Mouse (Mus musculus): Measurements from ENCODE around the gene Gm28845.
A peak's percentile ranks its signal among the peaks of the same experiment; 100 is the strongest.

The Gm28845 gene

DNA sequence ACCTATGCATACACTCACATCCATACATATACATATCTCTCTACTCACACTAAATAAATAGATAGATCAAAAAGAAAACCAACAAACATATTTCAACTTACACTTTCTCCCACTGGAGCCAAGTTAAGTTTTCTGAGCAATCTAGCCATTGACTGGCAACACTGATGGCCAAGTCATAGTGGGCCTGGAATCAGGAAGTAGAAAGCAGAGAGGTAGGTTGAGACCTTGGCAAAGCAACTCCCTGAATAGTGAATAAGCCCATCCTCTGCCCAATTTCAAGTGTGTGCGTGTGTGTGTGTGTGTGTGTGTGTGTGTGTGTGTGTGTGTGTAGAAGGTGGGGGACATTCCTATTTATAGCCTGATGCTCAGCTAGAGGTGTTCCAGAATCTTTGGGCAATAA is at the start of gene Gm28845:
Gene Gm28845 (minus strand): TSS at position 121 of the 400 bp plus-strand sequence.
- no peak for DNase-seq (ENCODE audit: low read depth, low spot score)

DNA sequence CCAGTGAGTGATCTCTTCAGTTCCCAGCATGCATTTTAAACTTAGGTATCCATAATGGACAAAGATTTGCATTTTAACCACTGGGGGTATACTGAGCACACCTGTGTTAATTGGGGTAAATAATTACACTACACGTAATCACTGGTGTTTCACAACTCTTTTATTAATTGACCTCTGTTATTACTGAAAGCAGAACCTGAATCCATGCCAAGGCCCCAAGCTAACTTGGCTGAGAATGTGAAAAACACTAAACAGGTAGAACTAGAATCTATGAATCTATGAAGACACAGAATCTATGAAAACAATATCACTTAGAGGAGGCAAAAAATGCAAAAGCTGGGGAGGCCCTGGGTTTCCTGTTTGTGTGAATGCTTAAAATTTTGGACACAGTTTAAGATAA is 48.1 kb upstream of the Gm28845 start:
- no peak for DNase-seq (ENCODE audit: low read depth, low spot score)

DNA sequence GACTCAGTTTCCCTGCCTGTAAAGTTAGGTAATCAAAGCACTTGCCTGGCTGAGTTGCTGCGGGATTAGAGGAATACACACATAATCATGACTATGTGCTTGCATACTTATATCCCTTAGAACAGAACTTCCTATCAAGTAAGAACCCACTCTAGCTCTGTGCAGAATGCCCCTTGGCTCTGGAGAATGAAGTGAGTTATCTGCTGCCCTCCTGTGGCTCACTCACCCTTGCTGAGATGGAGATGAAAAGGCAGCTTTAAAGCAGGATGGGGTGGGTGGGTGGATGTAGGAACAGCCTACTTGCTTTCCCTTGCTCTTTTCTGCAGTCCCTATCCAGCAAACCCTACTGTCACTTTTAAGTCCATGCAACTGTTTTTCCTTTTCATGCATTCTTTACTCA is 42.9 kb upstream of the Gm28845 start:
- no peak for DNase-seq (ENCODE audit: low read depth, low spot score)

GRCm38 (mm10) chr1:65156111-65156510 is 36.8 kb upstream of the Gm28845 start:
- no peak for DNase-seq (ENCODE audit: low read depth, low spot score)

GRCm38 (mm10) chr1:65154814-65155213 is 35.5 kb upstream of the Gm28845 start:
- no peak for DNase-seq (ENCODE audit: low read depth, low spot score)

GRCm38 (mm10) chr1:65147971-65148370 is 28.6 kb upstream of the Gm28845 start:
- no peak for DNase-seq (ENCODE audit: low read depth, low spot score)

- no peak for DNase-seq (ENCODE audit: low read depth, low spot score)
Measured at GRCm38 (mm10) chr1:65147326-65147725, 28.0 kb upstream of the Gm28845 start.

DNA sequence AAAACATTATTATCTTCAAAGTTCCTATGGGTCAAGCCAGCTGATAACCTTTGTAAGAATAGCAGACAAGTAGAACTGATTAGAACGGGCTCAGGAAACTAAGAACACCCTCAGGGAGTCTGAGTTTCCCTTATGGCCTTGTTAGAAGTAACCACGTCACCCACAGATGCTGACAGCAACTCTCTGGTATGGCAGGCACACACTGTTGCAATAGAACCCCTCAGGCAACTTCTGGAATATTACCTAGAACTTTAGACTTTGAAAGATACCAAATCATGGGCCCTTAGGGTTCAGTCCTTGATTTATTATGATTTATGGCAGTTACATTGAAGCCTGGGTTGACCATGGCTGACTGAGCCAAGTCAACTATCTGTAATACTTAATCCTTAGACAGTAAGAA is 27.2 kb upstream of the Gm28845 start:
- DNase-seq (ENCODE audit: low read depth, low spot score): no peak

GRCm38 (mm10) chr1:65144783-65145182 is 25.4 kb upstream of the Gm28845 start:
- no peak for DNase-seq (ENCODE audit: low read depth, low spot score)

- DNase-seq (ENCODE audit: low read depth, low spot score): no peak
Measured at GRCm38 (mm10) chr1:65137560-65137959, 18.2 kb upstream of the Gm28845 start.

GRCm38 (mm10) chr1:65132833-65133232 is 13.5 kb upstream of the Gm28845 start:
- DNase-seq (ENCODE audit: low read depth, low spot score): no peak

- DNase-seq (ENCODE audit: low read depth, low spot score): no peak
Measured at GRCm38 (mm10) chr1:65131671-65132070, 12.3 kb upstream of the Gm28845 start.

GRCm38 (mm10) chr1:65130226-65130625 is 10.9 kb upstream of the Gm28845 start:
- no peak for DNase-seq (ENCODE audit: low read depth, low spot score)

GRCm38 (mm10) chr1:65129634-65130180 is 10.3 kb upstream of the Gm28845 start:
- DNase-seq (ENCODE audit: low read depth, low spot score): no peak

- DNase-seq (ENCODE audit: low read depth, low spot score): no peak
Measured at GRCm38 (mm10) chr1:65122574-65123372, 3.4 kb upstream of the Gm28845 start, which contains the start of gene D630023F18Rik. D630023F18Rik (minus strand) TSS chr1:65123214.

DNA sequence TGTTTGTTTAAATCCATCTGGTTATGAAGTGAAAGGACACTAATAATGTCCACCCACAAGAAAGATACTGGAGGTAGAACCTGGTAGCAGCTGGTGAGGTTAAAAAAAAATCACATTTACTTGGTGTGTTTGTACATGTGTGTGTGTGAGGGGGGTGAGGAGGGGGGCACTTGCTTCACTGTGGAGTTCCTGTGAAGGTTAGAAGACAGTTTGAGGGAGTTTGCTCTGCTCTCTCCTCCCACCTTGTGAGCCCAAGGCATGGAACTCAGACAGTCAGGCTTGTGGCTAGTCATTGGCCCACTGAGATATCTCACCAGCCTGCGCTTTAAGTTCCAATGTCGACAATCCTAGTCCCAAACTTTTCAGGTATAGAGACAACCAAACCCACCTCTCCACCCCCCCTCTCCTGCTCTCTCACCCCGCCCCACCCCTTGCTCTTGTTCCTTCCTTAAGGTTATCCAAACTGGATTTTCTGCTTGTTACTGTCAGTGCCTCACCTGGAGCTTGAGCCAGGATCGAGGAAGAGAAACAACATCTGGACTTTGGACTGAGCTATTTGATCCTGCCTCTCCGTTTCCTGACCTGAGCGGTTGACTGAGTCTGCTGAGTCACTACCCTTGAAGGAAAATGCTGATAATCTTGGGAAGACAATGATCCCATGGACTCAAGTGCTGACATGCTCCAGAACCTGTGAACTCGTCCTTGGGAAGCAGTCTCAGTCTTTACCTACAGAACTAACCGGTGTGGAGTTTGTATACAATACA is 1.0 kb downstream of the Gm28845 start:
- no peak for DNase-seq (ENCODE audit: low read depth, low spot score)

GRCm38 (mm10) chr1:65113536-65114172 is 5.7 kb downstream of the Gm28845 start:
- DNase-seq (ENCODE audit: low read depth, low spot score): peak; percentile 25

- peak; percentile 35 for DNase-seq (ENCODE audit: low read depth, low spot score)
Measured at GRCm38 (mm10) chr1:65112807-65113196, 6.6 kb downstream of the Gm28845 start.

DNA sequence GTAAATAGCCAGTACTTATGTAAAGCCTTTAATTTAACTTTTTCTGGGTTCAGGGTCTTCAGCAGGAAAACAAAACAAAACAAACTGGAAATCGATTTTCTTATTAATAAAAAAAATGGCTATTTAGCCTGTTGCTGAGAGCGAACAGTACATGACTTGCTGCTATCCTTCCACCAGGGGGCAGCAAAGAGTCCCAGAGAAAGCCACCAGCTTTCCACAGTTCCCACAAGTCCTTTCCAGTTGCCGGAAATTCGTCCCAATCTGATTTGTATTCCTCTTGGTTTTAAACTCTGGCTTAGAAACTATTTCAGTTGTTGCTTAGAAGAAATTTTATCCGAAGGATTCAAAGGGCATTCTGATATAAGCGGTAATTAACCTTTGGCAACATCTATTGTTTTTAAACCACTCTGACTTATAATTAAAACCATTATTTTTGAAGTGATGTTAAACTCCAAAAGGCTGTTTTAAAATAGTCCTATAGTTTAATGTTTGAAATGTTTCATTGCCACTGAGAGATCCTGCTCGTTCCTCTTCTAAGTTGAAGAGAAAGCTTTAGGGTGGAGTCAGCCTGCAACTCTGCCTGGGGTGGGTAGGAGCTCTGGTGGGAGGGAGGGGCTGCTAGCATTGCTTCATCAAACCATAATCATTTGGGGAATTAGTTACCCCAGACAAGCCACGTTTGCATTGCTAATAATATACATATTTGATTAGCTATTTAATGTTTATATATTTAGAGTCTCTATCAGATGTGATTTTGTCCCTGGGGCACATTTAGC is 7.1 kb downstream of the Gm28845 start:
- DNase-seq (ENCODE audit: low read depth, low spot score): peak; percentile 85

GRCm38 (mm10) chr1:65109756-65110435 is 9.5 kb downstream of the Gm28845 start:
- no peak for DNase-seq (ENCODE audit: low read depth, low spot score)

- no peak for DNase-seq (ENCODE audit: low read depth, low spot score)
Measured at GRCm38 (mm10) chr1:65109196-65109595, 10.2 kb downstream of the Gm28845 start.
